Mouse (Mus musculus) limb, embryonic 11.5 days (tissue): ENCODE results near the gene Gm6902. TPM values are rescaled to one million over a fixed set of nuclear protein-coding genes. Genes with fewer than 3 reads are reported as not detected.
"Not testable (repeated sequence)": the region's sequence is repeated elsewhere in the genome, so short reads cannot be mapped to it uniquely, and the experiment has no call there.

Experiments
- ATAC-seq: fragments of 200-750 bp; cut with Nextera tagmentation; 2 replicates; pipeline ENCODE4 v1.8.0; 2017; ENCODE audit warnings: low read depth; ENCODE audit not compliant: insufficient number of reproducible peaks, low FRiP score, low TSS enrichment
- DNase-seq: peaks from one replicate; pipeline ENCODE4 v3.0.0-alpha.2; 2015; ENCODE audit warnings: low spot score
- H3K27ac ChIP-seq: fragments of 300-500 bp; sonication (generic); replicated peaks from 2 replicates; pipeline ENCODE4 v1.5.1; 2014; ENCODE audit warnings: low read depth, mild to moderate bottlenecking, low read length
- H3K27me3 ChIP-seq: fragments of 300-500 bp; sonication (generic); 2 replicates; pipeline ENCODE4 v1.6.1; 2014; ENCODE audit warnings: mild to moderate bottlenecking, low read length, mixed read lengths; ENCODE audit not compliant: control insufficient read depth, insufficient read depth
- H3K36me3 ChIP-seq: fragments of 300-500 bp; sonication (generic); 2 replicates; pipeline ENCODE4 v1.6.1; 2014; ENCODE audit warnings: mild to moderate bottlenecking, low read length, moderate library complexity, mixed read lengths; ENCODE audit not compliant: control insufficient read depth, insufficient read depth
- H3K4me1 ChIP-seq: fragments of 300-500 bp; sonication (generic); 2 replicates; pipeline ENCODE4 v1.6.1; 2014; ENCODE audit warnings: low read length, mixed read lengths; ENCODE audit not compliant: control insufficient read depth, insufficient read depth
- H3K4me2 ChIP-seq: fragments of 300-500 bp; sonication (generic); 2 replicates; pipeline ENCODE4 v1.6.1; 2014; ENCODE audit warnings: low read depth, mild to moderate bottlenecking, moderate library complexity; ENCODE audit not compliant: severe bottlenecking
- H3K4me3 ChIP-seq: fragments of 300-500 bp; sonication (generic); 2 replicates; pipeline ENCODE4 v1.5.1; 2014; ENCODE audit warnings: low read depth, low read length
- H3K9ac ChIP-seq: fragments of 300-500 bp; sonication (generic); 2 replicates; pipeline ENCODE4 v1.6.1; 2014; ENCODE audit warnings: mild to moderate bottlenecking, low read length
- H3K9me3 ChIP-seq: fragments of 300-500 bp; sonication (generic); 2 replicates; pipeline ENCODE4 v1.6.1; 2016; ENCODE audit warnings: low read length; ENCODE audit not compliant: control insufficient read depth
- WGBS: fragments of 180-500 bp; shearing (Covaris S2); extraction: QIAGEN DNeasy Blood & Tissue Kit; methylation state at CpG from one replicate; pipeline ENCODE4 v1.1.7; 2014; 5-methylcytosine and 5-hydroxymethylcytosine counted together
- polyA plus RNA-seq: library from polyadenylated mRNA; unstranded; fragments of >200 nt; fragmentation: Nextera tagmentation; extraction: Ambion mirVana; gene quantifications from 2 replicates; pipeline ENCODE4 v1.2.1, GENCODE M21; 2014

The Gm6902 gene
- polyA plus RNA-seq: not detected in 2 replicates

- H3K4me2 ChIP-seq, H3K9me3 ChIP-seq, ATAC-seq, DNase-seq, H3K4me1 ChIP-seq, H3K36me3 ChIP-seq, H3K27ac ChIP-seq, H3K4me3 ChIP-seq, H3K9ac ChIP-seq, H3K27me3 ChIP-seq: not testable (repeated sequence)
- no CpG with 5 or more reads among the region's 2 CpGs for WGBS
Observed at GRCm38 (mm10) chr7:23278800-23279199, at the start of gene Gm6902. Gm6902 (minus strand) TSS chr7:23278900.

DNA sequence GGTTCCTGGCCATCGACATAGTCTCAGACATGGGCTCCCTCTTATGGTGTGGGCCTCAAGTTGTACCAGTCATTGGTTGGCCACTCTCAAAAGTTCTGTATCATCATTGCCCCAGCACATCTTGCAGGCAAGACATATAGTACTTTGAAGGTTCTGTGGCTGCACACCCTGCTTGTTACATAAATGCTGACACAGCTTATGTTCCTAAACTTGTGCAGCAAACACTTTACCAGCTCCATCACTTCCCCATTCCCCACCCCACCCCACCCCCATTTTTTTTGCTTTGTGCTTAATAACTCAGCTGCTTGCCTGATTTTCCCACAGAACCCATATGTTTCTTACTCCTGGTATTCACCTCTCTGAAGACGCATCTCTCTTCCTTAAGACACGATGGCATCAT lies 22.2 kb upstream of the Gm6902 start, which contains the start of gene Nlrp4e:
Gene Nlrp4e, plus strand, starts transcription at position 301 of the 400 bp plus-strand sequence.
- H3K4me3 ChIP-seq, H3K27ac ChIP-seq, H3K36me3 ChIP-seq, H3K4me1 ChIP-seq, H3K27me3 ChIP-seq, DNase-seq, H3K9ac ChIP-seq, ATAC-seq, H3K4me2 ChIP-seq, H3K9me3 ChIP-seq: not testable (repeated sequence)
- 90% methylated on average over 3 of the region's 3 CpGs for WGBS

DNA sequence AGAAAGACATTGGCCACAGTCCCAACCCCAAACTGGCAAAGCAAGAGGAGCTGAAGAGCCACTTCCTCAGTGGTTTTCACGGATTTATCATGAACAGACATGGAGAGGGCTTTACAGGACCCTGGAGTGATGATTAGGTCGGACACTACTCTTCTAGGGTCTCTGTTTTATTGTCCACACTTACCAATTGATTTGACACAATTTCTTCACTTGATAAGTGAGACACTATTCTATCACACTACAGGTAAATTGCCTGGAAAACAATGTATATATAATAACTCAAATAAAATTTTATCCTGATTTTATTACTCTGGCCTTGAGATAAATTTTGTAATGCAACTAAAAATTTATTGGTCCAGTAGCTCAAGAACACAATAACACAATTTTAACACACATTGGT lies 27.1 kb downstream of the Gm6902 start, which contains the start of gene Vmn1r166:
Gene Vmn1r166, minus strand, starts transcription at position 101 of the 400 bp plus-strand sequence.
- WGBS: no CpG with 5 or more reads among the region's 2 CpGs
- H3K4me1 ChIP-seq, H3K9ac ChIP-seq, H3K27me3 ChIP-seq, ATAC-seq, H3K27ac ChIP-seq, DNase-seq, H3K4me2 ChIP-seq, H3K4me3 ChIP-seq, H3K9me3 ChIP-seq, H3K36me3 ChIP-seq: not testable (repeated sequence)

Other genes starting within 250 kb of the Gm6902 start
- gene Vmn1r163, start 223.4 kb downstream of the Gm6902 start, polyA plus RNA-seq: not detected in 2 replicates
- gene Gm8720, start 211.4 kb downstream of the Gm6902 start, polyA plus RNA-seq: not detected in 2 replicates
- gene Gm10662, start 134.4 kb downstream of the Gm6902 start, polyA plus RNA-seq: not detected in 2 replicates
- gene Vmn1r165, start 61.6 kb downstream of the Gm6902 start, polyA plus RNA-seq: not detected in 2 replicates
- gene Vmn1r166, start 27.2 kb downstream of the Gm6902 start, polyA plus RNA-seq: not detected in 2 replicates
- not detected in 2 replicates for gene Nlrp4e, start 22.3 kb upstream of the Gm6902 start, polyA plus RNA-seq
- not detected in 2 replicates for gene Nlrp5, start 107.0 kb upstream of the Gm6902 start, polyA plus RNA-seq
- gene Vmn1r167, start 228.3 kb upstream of the Gm6902 start, polyA plus RNA-seq: not detected in 2 replicates